Mouse (Mus musculus): ENCODE results near the gene Mknk2.
"Not testable (repeated sequence)": the region's sequence is repeated elsewhere in the genome, so short reads cannot be mapped to it uniquely, and the experiment has no call there.

The Mknk2 gene

DNA sequence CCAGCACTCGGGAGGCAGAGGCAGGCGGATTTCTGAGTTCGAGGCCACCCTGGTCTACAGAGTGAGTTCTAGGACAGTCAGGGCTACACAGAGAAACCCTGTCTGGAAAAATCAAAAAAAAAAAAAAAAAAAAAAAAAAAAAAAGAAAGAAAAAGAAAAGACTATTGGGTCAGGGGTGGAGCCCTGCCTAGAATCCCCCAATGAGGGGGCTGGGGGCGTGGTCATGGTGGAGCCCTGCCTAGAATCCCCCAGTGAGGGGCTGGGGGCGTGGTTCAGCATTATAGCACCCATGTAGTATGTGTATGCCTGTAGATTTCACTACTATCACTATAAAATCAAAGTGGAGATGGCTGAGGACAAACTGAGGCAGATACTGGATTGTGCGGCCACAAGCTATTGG lies 28.0 kb downstream of the Mknk2 start:
- not testable (repeated sequence) for DNase-seq

DNA sequence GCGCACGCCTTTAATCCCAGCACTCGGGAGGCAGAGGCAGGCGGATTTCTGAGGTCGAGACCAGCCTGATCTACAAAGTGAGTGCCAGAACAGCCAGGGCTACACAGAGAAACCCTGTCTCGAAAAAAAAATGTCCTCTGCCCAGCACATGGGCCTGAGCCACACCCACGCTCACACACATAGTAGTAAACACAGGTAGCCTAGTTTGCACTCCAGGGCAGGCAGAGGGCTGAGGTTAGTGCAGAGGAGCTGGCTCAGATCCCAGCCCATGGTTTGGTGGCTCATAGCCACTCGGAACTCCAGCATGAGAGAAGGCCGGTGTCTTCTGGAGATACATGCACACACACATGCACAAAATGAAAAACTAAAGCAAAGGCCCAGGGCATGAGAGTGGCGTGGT lies 31.0 kb downstream of the Mknk2 start:
- no peak for DNase-seq

DNA sequence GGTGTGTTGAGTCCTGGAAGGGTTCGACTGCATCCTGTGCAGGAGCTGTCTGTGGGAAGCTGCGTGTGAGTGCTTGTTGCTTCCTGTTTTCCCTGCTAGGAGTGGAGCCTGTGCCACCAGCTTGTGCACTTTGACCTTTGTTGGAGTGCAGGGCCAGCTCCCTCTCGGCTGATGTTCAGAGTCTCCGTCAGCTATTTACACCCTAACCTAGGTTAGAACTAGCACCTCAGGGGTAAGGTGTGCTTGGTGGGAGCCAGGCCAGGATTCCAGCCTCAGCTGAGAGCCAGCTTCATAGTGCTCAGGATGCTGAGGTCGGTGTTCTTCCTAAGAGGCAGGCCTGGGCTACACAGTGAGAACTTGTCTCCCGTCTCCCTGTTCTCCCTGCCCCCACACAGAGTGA lies 42.6 kb downstream of the Mknk2 start:
- DNase-seq = no peak

DNA sequence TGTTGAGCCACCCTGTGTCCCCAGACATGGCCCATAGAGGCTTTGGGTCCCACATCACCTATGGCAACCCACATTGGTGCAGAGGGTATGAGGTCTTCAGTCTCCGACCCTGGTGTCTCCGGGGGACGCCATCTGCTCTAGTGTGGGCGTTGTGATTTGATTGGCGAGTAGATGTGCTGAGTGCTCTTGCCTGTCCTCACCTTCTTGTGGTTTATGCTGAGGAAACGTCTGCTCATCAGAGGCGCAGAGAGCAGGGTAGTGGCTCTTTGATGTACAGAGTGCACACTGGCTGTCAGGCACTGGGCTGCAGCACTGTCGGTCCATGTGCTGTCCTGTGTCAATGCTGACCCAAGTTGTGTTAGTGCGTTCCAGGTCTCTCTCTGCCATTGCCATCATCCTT lies 49.0 kb downstream of the Mknk2 start:
- no peak for DNase-seq

DNA sequence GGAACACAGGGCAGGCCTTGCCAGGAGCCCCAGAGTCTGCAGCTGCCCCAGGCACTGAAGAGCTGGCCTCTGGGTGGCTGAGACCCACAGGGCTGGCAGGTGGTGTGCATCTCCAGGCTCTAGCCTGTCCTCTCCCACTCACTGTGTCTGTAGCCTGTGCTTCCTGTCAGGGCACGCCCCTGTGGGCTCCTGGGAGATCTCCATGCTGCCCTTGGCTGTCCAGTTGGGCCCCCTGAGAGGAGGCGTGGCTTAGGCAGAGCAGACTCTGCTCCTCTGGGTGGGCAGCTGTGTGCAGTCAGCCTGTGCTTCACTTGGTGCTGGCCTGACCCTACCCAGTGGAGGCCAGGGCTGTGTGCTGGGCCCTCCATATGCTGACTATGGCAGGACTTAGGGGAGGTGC lies 50.2 kb downstream of the Mknk2 start:
- DNase-seq = no peak

DNA sequence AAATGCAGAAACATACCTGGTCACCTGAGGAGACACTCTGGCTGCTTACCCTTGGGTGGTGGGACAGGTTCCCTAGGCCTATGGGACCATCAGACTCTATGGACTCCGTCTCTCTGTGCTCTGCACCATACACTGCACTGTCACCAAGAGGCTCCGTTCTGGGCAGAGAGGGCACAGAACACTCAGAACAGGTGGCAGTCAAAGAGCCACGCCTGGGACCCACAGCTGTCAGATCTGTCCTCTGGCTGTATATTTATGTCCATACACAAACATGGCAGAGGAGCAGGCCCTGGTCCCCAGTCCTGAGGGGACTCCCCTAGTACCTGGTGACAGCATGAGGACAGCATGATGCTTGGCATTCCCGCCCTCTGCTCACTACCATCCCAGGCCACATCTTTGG lies 52.1 kb downstream of the Mknk2 start:
- DNase-seq = no peak

DNA sequence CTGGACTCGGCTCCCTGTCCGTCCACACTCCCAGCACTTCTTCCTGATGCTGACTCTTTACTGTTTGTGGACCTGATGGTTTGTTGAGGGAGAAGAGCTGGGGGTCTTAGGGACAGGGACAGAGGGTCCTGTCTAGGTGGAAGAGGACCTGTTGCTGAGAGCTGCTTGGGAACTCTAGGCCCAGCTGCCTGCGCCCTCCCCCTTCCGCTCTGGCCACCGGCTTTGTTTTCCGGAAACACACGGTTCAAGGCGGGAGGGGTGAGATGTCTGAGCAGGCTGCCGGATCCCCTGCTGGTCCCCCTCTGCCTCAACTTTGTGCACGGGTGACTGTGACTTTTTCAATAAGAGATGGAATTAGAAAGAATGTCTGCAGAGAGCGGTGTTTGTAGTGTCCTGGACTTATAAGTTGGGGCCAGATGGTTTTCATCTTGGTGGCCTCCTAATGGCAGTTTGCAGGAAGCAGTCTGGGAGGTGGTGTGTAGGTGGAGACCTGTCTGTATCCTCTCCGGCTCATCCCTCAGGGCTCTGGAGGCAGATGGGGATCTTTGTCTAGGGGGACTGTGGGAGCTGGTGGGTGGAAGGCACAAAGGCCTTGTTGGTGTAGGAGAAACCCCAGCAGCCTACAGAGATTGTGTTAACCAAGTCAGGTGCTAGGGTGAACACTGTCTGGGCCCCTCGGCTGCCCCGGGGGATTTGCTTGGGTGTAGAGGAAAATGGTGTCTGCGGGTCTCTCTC lies 54.3 kb downstream of the Mknk2 start:
- peak; percentile 84 for DNase-seq

DNA sequence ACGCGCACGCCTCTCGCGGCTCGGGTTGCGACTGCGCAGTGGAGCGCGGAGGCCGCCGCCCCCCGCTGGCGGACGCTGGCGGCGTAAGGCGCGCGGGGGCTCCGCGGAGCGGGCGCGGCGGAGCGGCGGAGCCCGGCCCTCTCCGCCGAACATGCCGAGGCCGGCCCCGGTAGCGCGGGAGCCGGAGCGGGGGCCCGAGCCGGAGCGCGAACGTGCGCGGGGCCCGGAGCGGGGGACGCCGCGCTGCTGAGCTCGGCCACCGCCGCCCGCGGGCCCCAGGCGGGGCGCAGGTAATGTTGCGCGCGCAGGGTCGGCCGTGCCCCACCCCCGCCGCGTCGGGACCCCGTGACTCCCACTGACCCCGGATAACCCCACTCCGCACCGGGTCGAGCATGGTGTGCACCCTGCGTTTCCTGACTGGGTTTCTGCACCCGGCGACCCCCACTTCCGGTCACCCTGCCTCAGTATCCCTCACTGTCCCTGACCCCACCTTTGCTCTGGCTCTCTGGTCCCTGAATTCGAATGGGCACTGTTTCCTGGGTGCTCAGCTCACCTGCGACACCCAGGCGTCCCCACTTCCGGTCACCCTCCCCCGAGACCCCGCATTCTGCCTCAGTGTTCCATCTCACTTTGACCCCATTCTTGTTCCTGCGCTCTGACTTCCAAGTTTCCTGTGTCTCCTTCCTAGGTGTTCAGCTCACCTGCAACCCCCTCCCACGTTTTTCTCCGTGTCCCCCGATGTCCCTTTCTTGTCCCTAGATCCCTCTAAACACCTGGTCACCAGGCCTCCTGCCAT lies 55.1 kb downstream of the Mknk2 start, which contains the start of gene Csnk1g2:
Gene Csnk1g2, plus strand, starts transcription at position 178 of the 796 bp plus-strand sequence.
- peak; percentile 89 for DNase-seq

DNA sequence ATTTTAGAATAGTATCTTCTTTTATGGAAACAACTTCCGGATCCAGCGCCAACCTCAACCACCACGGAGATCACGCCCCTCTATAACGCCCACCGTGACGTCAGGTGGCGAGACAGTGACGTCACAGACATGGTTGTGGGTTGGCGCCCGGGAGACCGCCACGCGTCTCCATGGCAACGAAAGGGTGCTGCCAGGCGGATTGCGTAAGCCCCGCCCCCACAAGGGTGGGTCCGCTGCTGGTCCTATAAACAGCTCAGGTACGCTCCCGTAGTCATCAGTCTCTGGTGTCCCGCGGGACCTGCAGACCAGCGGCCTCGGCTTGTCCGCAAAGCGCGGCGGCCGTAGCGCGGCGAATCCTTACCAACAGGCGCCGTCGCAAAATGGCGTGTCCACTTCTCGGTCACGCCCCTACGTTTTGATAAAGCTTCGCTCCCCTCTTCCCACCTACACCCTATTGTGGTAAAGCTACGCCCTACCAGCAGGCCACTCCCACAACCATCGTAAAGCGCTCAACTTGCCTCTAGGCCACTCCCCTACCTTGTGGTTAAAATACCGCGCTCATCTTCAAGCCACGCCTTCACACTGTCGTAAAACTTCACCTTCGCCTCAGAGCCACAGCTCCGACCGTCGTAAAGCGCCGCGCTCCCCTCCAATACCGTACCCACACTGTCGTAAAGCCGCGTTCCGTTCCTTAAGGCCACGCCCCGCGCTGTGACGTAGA lies 55.8 kb downstream of the Mknk2 start:
- DNase-seq = peak; percentile 100

DNA sequence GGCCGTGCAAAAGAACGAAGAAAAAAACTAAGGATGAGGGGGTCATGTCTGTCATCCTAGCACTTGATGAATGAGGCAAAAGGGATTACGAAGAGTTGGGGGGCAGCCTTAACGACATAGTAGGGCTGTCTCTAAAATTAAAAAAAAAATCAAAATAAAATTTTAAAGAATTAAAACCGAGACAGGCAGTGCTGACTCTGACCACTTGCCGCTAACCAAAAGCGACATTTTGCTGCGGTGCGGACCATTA lies 56.3 kb downstream of the Mknk2 start:
- DNase-seq = no peak

DNA sequence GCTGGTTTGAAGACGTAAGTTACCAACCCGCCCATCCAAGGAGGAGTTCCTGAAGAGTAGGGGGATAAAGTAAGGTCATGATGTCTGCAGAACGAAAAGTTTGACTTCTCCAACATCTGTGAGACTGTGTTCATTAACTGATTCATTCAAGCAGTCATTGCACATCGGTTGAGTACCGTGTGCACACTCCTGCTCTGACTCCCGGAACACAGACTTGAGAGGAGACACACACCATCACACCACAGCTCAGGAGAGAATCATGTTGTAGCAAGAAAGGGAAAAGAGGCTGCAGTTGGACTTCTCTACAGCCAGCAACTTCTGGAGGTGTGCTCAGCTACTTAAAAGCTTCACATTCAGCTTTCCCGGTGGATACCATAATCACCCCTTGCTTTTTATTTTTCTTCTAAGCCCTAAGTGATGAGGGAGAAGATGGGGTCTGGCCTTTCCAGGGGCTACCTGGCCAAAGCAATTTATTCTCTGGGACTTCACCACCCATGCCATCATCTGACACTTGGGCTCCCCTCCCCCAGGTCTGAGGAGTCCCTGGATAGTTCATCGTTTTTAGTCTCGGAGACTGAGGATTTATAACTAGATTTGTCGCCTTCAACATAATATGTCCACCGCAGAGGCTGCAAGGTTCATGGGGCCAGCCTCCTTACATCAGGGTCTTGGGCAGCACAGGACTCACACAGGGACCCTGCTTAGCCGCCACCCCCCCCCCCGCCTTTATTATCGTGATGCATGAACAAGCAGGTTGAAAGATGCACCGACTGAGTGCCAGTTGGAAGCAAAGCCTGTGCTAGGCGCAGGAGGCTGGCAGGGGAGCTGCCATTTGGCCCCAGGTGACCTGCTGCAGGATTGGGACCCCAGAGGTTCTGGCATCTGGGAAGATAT lies 56.9 kb downstream of the Mknk2 start:
- peak; percentile 83 for DNase-seq

DNA sequence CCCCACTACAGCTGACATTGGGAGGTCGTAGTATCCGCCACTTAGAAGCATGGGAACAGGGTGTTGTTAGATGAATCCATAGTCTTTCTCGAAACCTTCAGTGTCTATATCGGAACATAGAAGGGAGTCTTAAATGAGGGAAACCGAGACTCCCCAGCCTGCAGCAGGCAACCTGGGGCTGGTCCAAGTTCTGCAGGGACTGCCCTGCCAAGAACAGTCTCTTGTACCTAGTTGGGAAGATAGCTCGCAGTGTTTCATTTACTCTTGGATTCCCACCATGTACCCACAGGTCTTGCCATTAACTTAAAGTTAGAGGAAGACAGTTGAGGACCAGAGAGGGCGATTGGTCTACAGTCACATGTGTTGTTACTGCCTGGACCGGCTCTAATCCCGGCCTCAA lies 57.5 kb downstream of the Mknk2 start:
- peak; percentile 65 for DNase-seq

DNA sequence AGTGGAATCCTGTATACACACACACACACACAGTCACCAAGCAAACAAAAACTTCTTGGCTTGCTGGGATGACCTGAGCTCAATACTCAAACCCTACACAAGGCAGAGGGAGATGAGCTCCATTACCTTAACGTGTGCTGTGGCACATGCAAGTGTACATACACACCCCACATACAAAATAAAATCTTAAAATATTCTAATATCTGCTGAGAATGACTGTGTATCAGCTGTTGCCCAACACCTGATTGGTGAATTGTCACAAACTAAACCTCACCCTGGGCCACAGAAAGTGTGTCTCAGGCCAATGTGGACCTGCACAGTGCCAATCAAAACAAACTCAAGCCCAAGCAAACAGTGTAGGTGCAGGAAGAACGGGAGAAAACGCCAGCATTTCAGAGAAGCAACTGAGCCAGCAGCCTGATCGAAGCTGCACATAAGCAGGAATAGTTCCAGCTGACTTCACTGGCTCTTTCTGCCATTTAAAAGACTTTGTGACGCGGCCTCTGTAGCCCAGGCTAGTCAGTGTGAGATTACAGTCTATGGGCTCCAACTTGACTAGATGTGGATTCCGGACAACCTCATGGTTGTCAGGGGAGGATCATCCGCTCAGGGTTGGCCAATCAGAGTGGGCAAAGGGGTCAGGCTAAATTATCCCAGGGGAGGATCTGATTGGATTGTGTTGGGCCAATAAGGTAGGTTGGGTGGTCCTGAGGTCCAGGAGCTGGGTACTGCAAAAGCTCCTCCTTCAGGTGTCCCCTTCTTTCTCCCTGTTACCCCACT lies 58.3 kb downstream of the Mknk2 start:
- DNase-seq = no peak

DNA sequence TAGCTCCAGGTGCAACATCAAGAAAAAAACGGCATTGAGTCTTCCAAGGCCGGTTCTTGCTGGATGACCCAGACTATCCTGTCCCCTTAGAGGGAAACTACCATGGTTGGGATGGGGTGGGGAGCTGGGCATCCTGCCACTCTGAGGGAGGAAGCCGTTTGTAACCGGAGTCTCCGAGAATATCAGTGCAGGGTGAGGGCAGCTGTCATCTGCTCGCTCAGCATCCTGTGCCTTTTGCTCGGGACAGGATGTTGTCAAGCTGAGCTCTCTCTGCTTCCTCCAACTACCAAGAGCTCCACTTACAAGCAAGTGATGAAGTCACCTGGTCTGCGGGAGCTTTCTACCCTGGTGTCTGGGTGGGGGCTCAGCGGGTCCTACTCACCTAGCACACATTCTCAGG lies 59.7 kb downstream of the Mknk2 start:
- DNase-seq = no peak

All from cerebellum, adult 9-11 months (tissue).